Comparison of ENCODE assay signal across 8 mouse cellular contexts in the genomic region with DNA sequence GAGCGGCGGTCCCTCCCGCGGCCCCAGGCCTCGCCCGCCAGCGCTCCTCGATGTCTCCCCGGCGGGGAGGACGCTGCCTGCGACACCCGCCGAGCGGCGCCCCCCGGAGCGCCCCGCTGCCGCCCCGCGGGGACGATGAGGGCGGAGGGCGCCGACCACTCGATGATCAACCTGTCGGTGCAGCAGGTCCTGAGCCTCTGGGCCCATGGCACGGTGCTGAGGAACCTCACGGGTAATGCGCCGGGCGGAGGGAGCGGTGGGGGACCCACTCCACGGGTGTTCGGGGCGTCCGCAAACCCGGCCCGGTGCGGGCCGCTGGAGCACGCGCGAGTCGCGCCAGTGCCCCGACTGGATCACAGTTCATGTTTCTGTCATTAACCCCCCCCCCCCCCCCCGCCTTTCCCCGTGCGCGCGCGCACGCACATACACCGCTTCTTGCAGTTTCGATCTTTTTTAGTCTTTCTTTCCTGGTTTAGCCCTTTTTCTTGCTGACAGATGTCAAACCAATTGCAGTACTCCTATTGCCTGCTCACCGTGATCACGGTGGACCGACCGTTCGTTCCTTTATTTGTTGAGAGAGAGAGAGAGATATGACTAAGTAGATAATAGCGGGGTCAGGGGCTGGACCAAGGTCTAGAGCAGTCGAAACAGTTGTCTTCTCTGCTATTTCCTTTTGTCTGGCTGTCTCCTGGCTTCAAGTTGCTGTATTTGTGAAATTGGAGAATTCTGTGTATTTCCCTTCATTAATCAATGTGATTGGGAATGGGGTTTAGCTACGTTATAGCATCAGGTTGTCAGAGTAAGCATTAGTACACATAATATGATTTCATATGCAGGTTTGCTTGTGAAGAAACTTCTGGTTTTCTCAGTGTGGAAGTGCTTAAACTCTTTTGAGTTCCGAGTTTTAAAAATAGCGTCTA. TPM values are rescaled to one million over a fixed set of nuclear protein-coding genes. Genes with fewer than 3 reads are reported as not detected.
DNase-seq lines count a peak whose midpoint lies in the region; ATAC-seq and TF ChIP-seq lines count a peak whose summit lies in the region.

No protein-coding gene starts in this region.

- H3K4me3 ChIP-seq in ES-Bruce4 (ENCODE audit: low read depth, low read length) = peak overlapping the region; percentile 94
- H3K4me3 ChIP-seq in bone marrow macrophage, adult 2 months (ENCODE audit: insufficient read depth, low read length) = peak overlapping the region; percentile 93
- peak overlapping the region; percentile 98 for H3K4me3 ChIP-seq in embryonic fibroblast, embryonic 13.5 days (ENCODE audit: insufficient read depth, low read length)
- peak overlapping the region; percentile 70 to 98 for H3K4me3 ChIP-seq in heart, embryonic 14.5 days (ENCODE audit: control insufficient read depth in 1 of 2, insufficient read depth in 1 of 2, low read depth in 1 of 2, low read length in 2 of 2)
- peak overlapping the region; percentile 69 for H3K4me3 ChIP-seq in lung, embryonic 16.5 days (ENCODE audit: low read length)

- 0 out of 2 replicates have a peak, but pooled peaks have one; percentile 6 for ATAC-seq in heart, embryonic 14.5 days (ENCODE audit: insufficient number of reproducible peaks, insufficient read depth, low FRiP score, low read depth)
- peak; percentile 21 for ATAC-seq in lung, embryonic 16.5 days (ENCODE audit: low read depth)

- no peak for TF ChIP-seq CTCF in ES-Bruce4 (IDR thresholded peaks at IDR 0.05; ENCODE audit: low read depth, low read length)
- no peak for TF ChIP-seq CTCF in bone marrow macrophage, adult 2 months (IDR thresholded peaks at IDR 0.05; ENCODE audit: low read depth, low read length)
- no peak for TF ChIP-seq CTCF in embryonic fibroblast, embryonic 13.5 days (IDR thresholded peaks at IDR 0.05; ENCODE audit: borderline replicate concordance, insufficient read depth, low read length)

- WGBS in heart, embryonic 14.5 days = 1% methylated on average over 56 of the region's 67 CpGs
- WGBS in lung, embryonic 16.5 days = 2% methylated on average over 37 of the region's 67 CpGs

- H3K4me2 ChIP-seq in heart, embryonic 14.5 days (ENCODE audit: low read length) = peak overlapping the region; percentile 67
- H3K4me2 ChIP-seq in lung, embryonic 16.5 days (ENCODE audit: low read depth, low read length) = peak overlapping the region; percentile 62

- no peaks in the 10 kb centered on the region for H3K9me3 ChIP-seq in ES-Bruce4 (replicated peaks; ENCODE audit: control insufficient read depth, insufficient read depth, low read length, poor library complexity, severe bottlenecking)
- no peaks in the 10 kb centered on the region for H3K9me3 ChIP-seq in heart, embryonic 14.5 days (ENCODE audit: control insufficient read depth, low read length)
- no peaks in the 10 kb centered on the region for H3K9me3 ChIP-seq in lung, embryonic 16.5 days (ENCODE audit: control insufficient read depth, low read length)

- H3K9ac ChIP-seq in ES-Bruce4 (ENCODE audit: low read depth, poor library complexity, severe bottlenecking) = peak overlapping the region; percentile 81
- peak overlapping the region; percentile 97 for H3K9ac ChIP-seq in heart, embryonic 14.5 days (ENCODE audit: low read length)
- H3K9ac ChIP-seq in lung, embryonic 16.5 days (ENCODE audit: low read length) = peak overlapping the region; percentile 89

- no peak overlapping the region for H3K27ac ChIP-seq in ES-Bruce4 (ENCODE audit: insufficient read depth, low read length)
- H3K27ac ChIP-seq in bone marrow macrophage, adult 2 months (ENCODE audit: insufficient read depth, low read depth, low read length) = peak overlapping the region; percentile 87
- peak overlapping the region; percentile 14; the same call in 1 of the 2 replicates for H3K27ac ChIP-seq in embryonic fibroblast, embryonic 13.5 days (ENCODE audit: insufficient read depth, low read length)
- peak overlapping the region; percentile 51 to 90 for H3K27ac ChIP-seq in heart, embryonic 14.5 days (replicated peaks in 1 of 2; ENCODE audit: control insufficient read depth in 1 of 2, insufficient read depth in 1 of 2, low read depth in 2 of 2, low read length in 2 of 2)
- H3K27ac ChIP-seq in lung, embryonic 16.5 days (ENCODE audit: low read length) = peak overlapping the region; percentile 83

- no peaks in the 10 kb centered on the region for H3K36me3 ChIP-seq in ES-Bruce4 (ENCODE audit: control insufficient read depth, insufficient read depth, low read length, poor library complexity, severe bottlenecking)
- H3K36me3 ChIP-seq in heart, embryonic 14.5 days (ENCODE audit: control insufficient read depth, insufficient read depth, low read length) = no peaks in the 10 kb centered on the region
- H3K36me3 ChIP-seq in lung, embryonic 16.5 days (ENCODE audit: control insufficient read depth, insufficient read depth, low read length) = no peaks in the 10 kb centered on the region

- TF ChIP-seq EP300 in ES-Bruce4 (IDR thresholded peaks at IDR 0.05; ENCODE audit: insufficient read depth, low read depth, low read length) = no peak

- no peaks in the 10 kb centered on the region for H3K27me3 ChIP-seq in ES-Bruce4 (ENCODE audit: control insufficient read depth, insufficient read depth, low read length, poor library complexity, severe bottlenecking)
- H3K27me3 ChIP-seq in heart, embryonic 14.5 days (ENCODE audit: control insufficient read depth, insufficient read depth, low read length) = no peaks in the 10 kb centered on the region
- H3K27me3 ChIP-seq in lung, embryonic 16.5 days (ENCODE audit: control insufficient read depth, insufficient read depth, low read depth, low read length) = no peaks in the 10 kb centered on the region

- DNase-seq in kidney, postnatal 10 days = peak; percentile 66
- DNase-seq in retina, adult 2 months (ENCODE audit: low read depth, low spot score) = peak; percentile 43
- peak; percentile 46 for DNase-seq in urinary bladder, postnatal 25 days (ENCODE audit: low spot score)

- H3K4me1 ChIP-seq in ES-Bruce4 (ENCODE audit: control insufficient read depth, insufficient read depth, low read length) = peaks cover 2% of the 10 kb centered on the region
- peaks cover 28% of the 10 kb centered on the region for H3K4me1 ChIP-seq in bone marrow macrophage, adult 2 months (ENCODE audit: control insufficient read depth, insufficient read depth, low read length)
- H3K4me1 ChIP-seq in embryonic fibroblast, embryonic 13.5 days (ENCODE audit: control insufficient read depth, insufficient read depth, low read length) = no peaks in the 10 kb centered on the region
- peaks cover 0 to 26% of the 10 kb centered on the region in 2 experiments; a peak in 2 of 4 replicates for H3K4me1 ChIP-seq in heart, embryonic 14.5 days (ENCODE audit: control insufficient read depth in 2 of 2, insufficient read depth in 2 of 2, low read length in 2 of 2)
- peaks cover 3% of the 10 kb centered on the region; the same call in 1 of the 2 replicates for H3K4me1 ChIP-seq in lung, embryonic 16.5 days (replicated peaks; ENCODE audit: control insufficient read depth, insufficient read depth, low read length)

- TF ChIP-seq POLR2A in ES-Bruce4 (IDR thresholded peaks at IDR 0.05; ENCODE audit: insufficient read depth, low read length) = no peak
- TF ChIP-seq POLR2A in bone marrow macrophage, adult 2 months (IDR thresholded peaks at IDR 0.05; ENCODE audit: borderline replicate concordance, low read depth, low read length) = no peak
- TF ChIP-seq POLR2A in embryonic fibroblast, embryonic 13.5 days (IDR thresholded peaks at IDR 0.05; ENCODE audit: low read depth, low read length) = no peak

RNA-seq across cellular contexts. Expression of a gene that starts 0.6 kb away (rescaled TPM):
- polyA plus RNA-seq in ES-Bruce4 (2011; ENCODE audit: insufficient read depth, insufficient read length, low read depth, missing spikeins) = 9.0 and 9.7 TPM in 2 replicates
- polyA plus RNA-seq in bone marrow macrophage, adult 2 months (2012; ENCODE audit: insufficient read depth, insufficient read length, missing spikeins) = 26.6 and 27.5 TPM in 2 replicates
- 4.9 and 5.6 TPM in 2 replicates for polyA plus RNA-seq in embryonic fibroblast, embryonic 13.5 days (2011; ENCODE audit: insufficient read length, low read depth, missing spikeins)
- polyA plus RNA-seq in heart, embryonic 14.5 days (2014; fragmentation: Nextera tagmentation; extraction: Ambion mirVana) = 21.1 and 22.2 TPM in 2 replicates
- polyA plus RNA-seq in lung, embryonic 16.5 days (2015; fragmentation: Nextera tagmentation; extraction: Ambion mirVana) = 11.0 and 11.1 TPM in 2 replicates
